Mouse (Mus musculus) kidney, adult 11 months (tissue): Measurements from ENCODE around the gene Aars2.

Experiments used
- DNase-seq: peaks from one replicate; pipeline ENCODE4 v3.0.0; 2022

The Aars2 gene

DNA sequence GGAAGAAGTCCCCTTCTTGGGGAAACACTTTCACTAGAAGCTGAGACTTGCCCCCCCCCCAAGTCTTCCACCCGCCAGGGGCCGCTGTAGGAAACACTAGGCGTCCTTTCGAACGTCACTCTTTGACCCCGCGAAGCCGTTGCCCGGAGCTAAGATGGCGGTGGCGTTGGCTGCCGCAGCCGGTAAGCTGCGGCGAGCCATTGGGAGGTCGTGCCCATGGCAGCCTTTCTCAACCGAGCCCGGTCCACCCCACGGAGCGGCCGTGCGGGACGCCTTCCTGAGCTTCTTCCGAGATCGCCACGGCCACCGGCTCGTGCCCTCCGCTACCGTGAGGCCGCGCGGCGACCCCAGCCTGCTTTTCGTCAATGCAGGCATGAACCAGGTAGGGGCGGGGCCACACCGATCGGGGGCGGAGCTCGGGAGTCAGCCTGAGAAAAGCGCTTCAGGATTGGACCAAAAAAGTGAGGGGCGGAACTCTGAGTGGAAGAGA, at the start of gene Aars2:
Aars2 (plus strand) TSS at position 142 of the 490 bp plus-strand sequence.
- peak; percentile 92 for DNase-seq

DNA sequence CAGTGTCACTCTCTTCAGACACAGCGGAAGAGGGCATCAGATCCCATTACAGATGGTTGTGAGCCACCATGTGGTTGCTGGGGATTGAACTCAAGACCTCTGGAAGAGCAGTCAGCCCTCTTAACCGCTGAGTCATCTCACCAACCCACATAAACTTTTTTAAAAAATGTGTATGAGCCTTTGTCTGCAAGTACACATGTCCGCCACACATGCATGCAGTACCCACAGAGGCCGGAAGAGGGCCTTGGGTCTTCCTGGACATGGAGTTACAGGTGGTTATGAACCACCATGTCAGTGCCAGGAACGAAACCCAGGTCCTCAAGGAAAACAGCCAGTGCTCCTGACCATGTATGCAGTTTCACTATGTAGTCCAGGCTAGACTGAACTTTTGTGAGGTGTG, 49.2 kb upstream of the Aars2 start:
- no peak for DNase-seq

DNA sequence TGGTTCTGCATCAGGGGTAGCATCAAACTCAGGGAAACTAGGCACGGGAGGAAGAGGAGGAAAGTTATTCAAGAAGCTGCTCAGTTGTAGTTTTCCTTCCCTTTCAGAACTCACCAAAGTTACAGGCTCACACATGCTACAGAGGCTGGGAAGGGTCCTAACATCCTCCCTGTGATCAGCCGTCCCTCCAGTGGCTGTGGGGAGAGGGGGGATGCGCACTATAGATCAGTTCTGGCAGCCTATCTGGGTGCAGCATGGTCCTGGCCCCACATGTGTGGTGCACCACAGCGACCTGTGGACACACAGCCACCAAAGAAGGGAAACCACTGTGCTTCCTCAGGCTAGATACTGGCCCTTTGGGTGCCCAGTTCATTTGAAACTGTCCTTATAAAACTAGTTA, 48.1 kb upstream of the Aars2 start:
- DNase-seq, result no peak

DNA sequence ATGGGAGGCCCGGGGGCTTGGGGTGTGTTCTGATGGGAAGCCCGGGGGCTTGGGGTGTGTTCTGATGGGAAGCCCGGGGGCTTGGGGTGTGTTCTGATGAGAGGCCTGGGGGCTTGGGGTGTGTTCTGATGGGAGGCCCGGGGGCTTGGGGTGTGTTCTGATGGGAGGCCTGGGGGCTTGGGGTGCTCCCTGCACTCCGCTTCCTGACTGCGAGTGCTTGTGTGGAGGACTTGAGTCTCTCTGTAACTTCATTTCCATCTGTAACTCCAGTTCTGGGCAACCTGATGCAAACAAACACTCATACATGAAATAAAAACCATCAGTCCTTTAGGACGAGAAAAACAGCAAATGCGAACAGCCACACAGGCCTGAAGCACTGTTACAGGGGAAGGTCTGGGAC, 47.6 kb upstream of the Aars2 start:
- no peak for DNase-seq

DNA sequence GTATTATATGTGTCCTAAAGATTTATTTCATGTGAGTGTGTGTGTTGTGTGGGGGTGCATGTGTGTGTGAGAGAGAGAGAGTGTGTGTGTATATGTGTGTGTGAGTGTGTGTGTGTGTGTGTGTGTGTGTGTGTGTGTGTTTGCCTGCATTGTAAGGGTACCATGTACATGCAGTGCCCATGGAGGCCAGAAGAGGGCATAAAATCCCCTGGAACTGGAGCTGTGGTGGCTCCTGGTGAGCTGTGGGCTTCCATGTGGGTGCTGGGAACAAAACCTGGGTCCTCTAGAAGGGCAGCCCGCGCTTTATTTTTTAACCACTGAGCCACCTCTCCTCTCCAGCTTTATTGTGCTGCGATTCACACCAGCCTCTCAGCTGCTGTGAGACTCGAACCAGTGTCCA, 44.1 kb upstream of the Aars2 start:
- DNase-seq, result no peak

DNA sequence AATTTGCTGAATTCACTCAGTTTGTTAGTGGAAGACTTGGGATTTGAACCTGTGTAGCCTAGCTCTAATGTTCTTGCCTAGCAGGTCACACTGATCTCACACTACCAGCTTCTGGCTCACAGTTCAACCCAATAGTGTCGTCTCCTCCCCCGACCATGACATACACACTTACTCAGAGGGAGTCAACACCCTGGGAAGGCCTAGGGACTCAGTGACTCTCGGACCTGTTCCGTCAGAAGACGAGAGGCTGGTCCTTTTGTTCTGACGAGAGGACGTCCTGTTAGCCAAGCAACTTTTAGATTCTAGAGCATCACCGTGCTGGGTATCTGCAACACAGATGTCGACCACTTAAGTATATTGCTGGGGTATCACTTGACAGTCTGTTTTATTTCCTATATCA, 42.4 kb upstream of the Aars2 start:
- no peak for DNase-seq

DNA sequence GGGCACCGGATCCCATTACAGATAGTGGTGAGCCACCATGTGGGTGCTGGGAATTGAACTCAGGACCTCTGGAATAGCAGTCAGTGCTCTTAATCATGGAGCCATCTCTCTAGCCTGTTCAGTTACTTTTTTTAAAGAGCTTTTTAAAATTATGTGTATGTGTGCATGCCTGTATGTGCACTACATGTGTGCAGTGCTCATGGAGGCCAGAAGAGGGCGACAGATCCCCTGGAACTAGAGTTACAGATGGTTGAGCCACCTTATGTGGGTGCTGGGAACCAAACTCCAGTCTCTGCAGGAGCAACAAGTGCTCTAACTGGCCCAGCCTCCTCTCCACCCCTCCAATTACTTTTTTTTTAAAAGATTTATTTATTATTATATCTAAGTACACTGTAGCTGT, 39.9 kb upstream of the Aars2 start:
- no peak for DNase-seq

DNA sequence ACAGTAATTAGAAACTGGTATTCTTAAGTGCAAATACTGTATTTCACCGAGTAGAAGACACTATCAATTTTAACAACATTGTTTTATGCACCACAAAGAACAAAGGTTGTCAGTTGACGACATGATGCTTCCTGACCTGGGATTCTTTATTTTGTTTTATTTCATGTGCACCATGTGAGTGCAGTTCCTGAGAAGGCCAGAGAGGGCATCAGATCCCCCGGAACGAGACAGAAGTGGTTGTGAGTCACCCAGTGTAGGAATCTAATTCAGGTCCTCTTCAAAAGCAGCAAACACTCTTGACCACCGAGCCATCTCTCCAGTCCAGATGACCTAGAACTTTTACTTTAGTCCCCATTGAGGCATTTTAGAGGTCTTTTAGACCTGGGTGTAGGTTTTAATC, 38.3 kb upstream of the Aars2 start:
- DNase-seq, result no peak

DNA sequence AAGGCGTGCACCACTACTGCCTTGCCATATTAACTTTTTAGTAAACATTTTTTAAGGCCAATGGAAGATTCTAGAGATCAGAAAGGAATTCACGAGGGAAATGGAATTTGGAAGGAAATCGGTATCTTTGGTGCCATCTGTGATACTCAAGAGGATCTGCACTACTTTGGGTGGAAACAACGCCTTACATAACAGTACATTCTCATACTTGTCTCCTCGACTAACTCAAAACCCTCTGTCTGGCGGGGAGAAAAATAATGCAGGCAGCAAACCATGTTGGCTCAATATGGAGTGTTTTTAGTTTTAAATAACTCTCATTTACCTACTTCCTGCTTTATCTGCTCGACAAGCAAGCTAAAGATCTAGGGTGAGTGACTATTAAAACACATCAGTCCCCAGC, 35.9 kb upstream of the Aars2 start:
- no peak for DNase-seq

DNA sequence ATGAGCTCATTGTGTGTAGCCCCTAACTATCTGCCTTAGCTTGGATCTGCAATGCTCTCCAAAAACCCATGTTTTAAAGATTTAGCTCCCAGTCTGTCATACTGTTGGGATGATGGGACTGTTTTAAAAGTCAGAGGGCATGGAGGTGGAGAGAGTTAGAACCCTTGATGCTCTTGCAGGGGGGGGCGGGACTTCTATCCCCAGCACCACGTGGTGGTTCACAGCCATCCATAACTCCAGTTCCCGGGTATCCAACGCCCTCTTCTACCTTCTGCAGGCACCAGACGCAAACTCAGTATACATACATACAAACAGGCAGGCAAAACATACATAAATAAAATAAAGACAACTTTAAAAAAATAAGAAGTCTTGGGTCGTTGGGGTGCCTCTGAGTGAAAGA, 33.0 kb upstream of the Aars2 start:
- DNase-seq, result no peak

DNA sequence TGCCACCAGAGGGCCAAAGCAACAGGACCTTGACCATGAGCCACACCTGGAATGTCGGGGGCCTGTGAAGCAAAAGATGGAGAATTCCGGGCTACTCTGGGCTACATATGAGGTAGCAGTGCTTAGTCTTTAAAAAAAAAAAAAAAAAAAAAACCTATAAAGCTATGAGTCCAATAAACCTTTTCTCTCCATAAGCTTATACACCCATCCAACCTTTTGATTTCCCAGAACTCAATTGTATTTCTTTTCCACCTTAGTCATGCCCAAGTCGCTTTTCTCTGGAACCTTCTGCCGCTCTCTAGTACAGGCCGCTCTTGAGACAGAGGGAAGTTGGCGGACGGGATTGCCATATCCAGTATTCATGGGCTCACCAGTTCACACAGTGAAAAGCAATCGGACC, 32.5 kb upstream of the Aars2 start:
- DNase-seq, result no peak

DNA sequence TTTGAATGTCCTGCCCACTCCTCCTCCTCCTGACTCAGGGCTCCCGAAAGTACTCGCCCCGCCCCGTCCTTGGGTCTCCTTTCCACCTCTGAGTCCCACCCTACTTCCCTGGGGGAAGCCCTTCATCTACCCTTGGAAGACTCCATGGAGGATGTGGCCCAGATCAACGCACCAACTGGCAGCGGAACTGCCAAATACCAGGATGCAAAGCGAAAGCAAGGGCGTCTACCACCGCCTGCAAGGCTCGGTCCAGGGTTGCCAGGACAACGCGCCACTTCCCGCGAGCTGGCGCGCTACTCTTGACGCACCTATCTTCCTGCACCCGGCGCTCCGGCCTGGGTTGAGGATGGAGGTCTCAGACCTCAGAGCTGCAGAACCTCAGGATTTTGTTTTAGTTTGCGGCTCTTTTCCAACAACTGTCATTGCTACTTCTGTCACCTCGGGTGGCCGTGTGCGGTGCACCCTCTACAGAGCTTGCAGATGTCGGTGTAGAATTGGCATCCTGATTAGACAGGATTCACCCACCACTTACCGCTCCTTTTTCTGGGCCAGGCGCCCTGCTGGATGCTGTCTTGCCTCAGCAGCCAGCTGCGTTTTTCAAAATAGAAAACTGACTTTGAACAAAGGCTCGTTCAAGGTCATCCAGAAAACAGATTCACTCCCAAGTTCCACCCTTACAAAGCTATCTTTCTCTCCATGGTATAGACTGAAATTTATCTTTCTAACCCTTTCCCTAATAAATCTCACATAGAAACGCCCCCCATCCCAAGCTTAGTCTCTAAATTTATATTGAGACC, 31.8 kb upstream of the Aars2 start, which contains the start of gene Spats1:
Spats1 (minus strand) TSS at position 747 of the 797 bp plus-strand sequence.
- peak; percentile 47 for DNase-seq

DNA sequence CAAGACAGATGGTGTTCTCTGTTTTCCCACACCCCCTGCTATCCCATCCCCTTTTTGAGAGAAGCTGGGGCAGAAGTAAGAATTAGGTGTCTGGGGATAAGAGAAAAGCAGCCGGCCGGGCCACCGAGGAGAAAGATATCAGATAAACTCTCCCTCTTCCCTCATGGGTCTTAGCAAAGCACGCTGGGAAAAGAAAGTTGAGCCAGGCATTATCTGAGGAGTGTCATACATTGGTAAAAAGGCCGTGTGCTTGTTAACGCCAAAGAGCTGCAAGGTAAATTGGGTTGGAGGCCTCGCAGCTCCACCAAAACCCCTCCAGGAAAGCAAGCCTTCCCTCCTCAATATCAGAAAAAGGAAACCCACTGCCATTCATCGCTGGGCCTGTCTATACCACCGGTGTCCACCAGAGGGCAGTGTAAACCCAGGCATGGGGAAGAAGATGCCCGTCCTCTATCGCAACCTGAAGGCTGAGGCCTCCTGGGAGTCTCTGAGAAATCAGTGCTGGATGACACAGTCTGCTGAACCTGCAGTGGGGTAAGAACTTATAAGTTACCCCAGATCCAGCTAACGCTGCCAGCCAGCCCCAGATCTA, 28.3 kb upstream of the Aars2 start:
- peak; percentile 49 for DNase-seq

DNA sequence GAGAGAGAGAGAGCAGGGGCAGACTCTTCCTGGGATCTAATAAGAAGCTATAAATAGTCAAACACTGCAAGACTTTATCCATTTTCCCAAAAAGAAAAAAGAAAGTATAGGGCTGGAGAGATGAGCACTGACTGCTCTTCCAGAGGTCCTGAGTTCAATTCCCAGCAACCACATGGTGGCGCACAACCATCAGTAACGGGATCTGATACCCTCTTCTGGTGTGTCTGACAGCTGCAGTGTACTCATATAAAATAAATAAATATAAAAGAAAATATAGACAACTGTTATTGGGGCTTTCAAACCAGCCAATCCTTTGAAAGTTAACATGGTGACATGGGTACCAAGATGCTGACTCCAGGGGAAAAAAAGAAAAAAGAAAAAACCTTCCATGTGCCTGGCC, 26.2 kb upstream of the Aars2 start:
- DNase-seq, result no peak

DNA sequence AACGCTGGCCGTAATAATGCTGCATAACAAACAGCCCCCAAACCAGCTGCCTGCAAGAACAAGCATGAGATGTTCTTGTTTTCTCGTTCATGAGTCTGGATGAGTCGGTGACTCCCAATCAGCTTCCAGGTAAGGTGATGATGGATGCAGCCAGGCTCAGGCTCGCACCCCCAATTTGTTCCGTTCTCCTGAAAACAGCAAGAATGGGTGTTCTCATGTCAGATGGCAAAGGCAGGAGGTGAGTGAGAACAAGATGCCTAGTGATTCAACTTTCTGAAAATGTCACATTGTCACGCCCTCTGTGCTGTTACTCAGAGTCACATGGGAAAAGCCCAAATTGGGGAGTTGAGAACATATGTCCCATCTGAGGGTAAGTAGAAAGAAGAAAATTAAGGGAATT, 21.1 kb upstream of the Aars2 start:
- DNase-seq, result no peak

DNA sequence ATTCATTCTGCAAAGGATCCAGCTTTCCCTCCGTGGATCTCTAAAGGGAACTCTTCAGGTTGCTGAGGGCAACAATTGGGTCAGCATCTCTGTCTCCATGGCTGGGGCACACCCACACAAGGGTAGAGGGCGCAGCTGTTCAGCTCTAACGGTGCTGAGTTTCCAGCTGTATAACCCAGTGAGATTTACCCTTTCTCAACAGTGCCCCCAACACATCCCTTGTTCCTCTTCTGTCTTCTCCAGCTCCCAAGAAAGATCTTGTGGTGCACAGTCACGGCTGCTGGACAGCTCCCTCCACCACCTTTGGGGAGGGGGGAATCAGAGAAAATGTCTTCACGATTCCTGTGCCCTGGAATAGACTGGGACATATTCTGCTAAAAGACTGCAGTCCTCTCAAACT, 19.4 kb upstream of the Aars2 start:
- DNase-seq, result no peak

DNA sequence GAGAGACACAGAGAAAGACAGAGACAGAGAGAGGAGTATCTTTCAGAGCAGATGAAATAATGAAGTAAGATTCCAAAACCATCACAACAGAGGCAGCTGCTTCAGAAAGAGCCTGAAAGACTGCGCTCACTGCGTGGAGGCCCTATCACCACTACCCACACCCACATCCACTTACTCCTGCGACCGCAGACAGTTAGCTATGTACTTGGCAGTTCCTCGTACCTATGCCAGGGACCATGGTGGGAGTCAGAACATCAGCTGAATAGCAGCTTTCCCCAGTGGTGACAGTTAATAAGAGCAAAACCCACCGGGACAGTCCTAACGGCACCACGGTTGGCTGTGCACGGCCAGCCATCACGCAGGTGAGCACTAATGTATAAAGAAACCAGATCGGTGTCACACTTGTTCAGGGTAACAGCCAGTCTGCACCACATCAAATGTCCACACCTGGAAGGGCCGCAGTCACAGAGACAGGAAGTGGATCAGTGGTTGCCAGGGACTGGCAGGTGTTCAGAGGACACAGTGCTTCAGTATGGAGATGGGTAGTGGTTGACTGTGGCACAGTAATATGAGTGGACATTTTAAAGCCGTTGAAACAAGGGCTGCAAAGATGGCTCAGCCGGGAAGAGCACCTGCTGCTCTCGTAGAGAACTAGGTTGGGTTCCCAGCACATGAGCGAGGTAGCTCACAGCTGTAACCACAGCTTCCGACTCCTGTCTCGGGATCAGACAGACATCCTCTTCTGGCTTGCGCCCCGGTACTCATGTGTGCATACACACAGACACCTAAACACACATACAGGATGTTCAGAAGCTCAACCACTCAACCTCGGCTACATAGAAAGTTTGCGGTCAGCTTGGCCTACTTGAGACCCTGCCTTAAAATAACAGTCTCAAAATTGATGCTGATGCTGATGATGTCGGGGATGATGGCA, 18.1 kb upstream of the Aars2 start:
- DNase-seq, result no peak

DNA sequence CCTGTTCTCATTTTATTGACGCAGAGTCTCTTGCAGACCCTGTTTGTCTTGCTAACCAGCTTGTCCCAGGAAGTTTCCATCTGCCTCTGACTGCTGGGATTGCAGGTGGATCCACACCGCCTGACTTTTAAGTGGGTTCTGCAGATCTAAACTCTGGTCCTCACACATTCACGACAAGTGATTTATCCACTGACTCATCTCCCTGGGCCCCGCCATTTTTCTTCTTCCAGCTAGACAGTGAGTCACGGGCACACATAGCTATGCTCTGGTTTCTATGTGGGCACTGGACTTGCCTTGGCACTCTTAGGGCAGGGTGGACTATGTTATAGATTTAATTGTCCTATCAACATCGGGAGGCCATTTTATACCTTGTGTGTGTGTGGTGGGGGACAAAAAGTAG, 16.9 kb upstream of the Aars2 start:
- DNase-seq, result no peak

DNA sequence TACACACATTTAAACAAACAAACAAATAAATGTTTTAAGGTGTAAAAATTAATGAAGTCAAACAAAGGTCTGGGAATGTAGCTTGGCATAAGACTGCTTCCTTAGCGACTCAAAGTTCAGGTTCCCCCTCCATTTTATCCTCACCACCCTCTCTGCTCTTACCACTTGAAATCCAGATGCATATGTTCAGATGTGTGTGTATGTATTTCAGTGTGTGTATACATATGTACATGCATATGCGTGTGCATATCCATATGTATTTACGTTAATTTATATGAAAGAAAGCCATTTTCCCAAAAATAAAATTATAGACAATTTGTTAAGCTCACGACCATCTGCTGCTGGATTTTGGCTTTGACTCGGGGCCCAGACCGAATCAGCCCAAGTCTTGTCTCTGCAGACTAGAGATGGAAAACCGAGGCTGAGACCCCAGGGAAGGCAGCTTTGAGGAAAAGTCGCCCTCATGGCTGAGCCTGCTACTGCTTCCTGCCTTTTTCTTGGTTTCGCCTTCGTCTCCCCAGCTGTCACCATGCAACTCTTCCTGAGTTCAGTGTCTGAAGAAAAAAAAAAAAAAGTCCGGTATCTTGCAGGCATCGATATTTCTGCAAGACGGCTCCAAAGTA, 16.0 kb upstream of the Aars2 start:
- DNase-seq, result no peak

DNA sequence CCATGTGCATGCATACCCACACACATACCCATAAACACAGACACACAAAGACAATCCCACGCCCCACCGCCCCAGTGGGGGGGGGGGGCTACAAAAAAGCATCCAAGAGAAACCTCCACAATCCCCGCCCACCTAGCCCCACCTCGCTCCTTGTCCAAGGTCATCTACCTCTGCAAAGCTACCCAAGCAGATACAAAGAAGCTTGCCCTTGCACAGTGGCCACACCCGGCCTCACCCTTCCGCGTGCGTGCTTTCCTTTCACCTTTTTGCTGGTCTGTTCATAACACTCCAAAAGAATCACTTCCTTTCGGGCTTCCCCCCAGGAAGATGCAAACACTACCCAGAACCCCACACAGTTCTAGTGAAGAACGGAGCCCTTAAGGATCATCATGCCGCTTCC, 11.2 kb upstream of the Aars2 start:
- no peak for DNase-seq

DNA sequence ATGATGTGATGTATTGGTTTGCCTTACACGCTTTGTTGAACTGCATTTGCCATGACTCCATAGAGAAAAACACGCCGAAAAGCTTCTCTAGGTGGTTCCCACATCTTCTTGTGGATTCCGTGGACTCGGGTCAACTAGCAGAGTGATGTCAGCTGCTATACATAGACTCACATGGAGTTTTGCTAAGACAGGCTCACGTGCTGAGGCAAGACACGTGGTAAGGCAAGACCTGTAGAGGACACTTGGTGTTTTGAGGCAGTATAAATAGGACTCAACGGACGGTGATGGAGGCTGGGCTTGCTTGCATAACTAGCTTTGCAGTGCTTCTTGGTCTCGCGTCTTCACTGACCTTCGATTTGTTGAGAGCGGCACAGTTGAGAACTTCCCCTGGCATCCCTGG, 8.2 kb upstream of the Aars2 start:
- DNase-seq, result no peak

DNA sequence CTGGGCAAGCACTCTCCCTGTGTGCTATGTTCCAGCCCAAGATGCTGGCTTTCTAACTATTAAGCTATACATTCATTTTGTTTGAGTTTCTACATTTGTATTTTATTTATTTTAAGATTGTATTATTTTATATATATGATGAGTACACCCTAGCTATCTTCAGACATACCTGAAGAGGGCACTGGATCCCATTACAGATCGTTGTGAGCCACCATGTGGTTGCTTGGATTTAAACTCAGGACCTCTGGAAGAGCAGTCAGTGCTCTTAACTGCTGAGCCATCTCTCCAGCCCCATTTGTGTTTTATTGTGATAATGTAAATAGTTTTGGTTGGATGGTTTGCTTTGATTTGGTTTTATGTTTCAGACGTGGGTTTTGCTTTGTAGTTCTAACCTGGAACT, 7.1 kb upstream of the Aars2 start:
- no peak for DNase-seq

DNA sequence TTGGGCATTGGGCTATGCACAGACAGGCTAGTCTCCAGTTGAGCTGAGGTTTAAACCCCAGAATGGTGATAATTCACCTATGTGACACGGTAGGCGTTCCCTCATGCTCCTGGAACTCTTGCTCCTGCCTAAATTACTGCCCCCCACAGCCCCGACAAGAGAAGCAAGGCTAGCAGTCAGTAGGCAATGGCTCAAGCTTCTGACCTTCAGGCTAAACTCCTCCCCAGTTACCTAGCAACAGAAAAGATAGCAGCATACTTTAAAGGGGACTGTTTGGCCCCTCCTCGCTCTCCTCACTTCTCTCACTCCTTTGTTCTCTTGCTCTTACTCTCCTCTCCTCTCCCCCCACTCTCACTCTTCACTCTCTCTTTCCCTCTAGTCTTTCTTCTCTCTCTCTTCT, 5.7 kb upstream of the Aars2 start:
- DNase-seq, result no peak
